Mouse (Mus musculus): ENCODE data around the gene Ankfy1. TPM values are rescaled to one million over a fixed set of nuclear protein-coding genes. Genes with fewer than 3 reads are reported as not detected.

Ankfy1 gene
- polyA plus RNA-seq, 1 experiment from 2014 or later: 25.1 TPM

GRCm38 (mm10) chr11:72671294-72671988 is 18.4 kb upstream of the Ankfy1 start:
- H3K36me3 ChIP-seq (ENCODE audit: control insufficient read depth, insufficient read depth, low read length): no peaks in the 10 kb centered on the region

GRCm38 (mm10) chr11:72672438-72672837 is 17.4 kb upstream of the Ankfy1 start:
- Histone ChIP-seq H3K9me3 (replicated peaks; ENCODE audit: control insufficient read depth, low read length) (no peaks in the 10 kb centered on the region), H3K9ac (ENCODE audit: low read depth, low read length) (no peak overlapping the region), H3K4me2 (no peak overlapping the region), H3K27ac (ENCODE audit: low read depth, low read length) (no peak overlapping the region), H3K36me3 (ENCODE audit: control insufficient read depth, insufficient read depth, low read length) (no peaks in the 10 kb centered on the region), H3K4me3 (ENCODE audit: low read depth, low read length) (no peak overlapping the region), H3K27me3 (ENCODE audit: control insufficient read depth, insufficient read depth, low read length) (no peaks in the 10 kb centered on the region), H3K4me1 (ENCODE audit: control insufficient read depth, insufficient read depth, low read length) (no peaks in the 10 kb centered on the region)
- ATAC-seq (replicated peaks; ENCODE audit: insufficient number of reproducible peaks, low FRiP score, low TSS enrichment): no peak
- WGBS (ENCODE audit: insufficient replicate concordance): 92% methylated on average over 1 of the region's 1 CpGs

More at GRCm38 (mm10) chr11:72671294-72671988, 18.4 kb upstream of the Ankfy1 start:
- no peaks in the 10 kb centered on the region for H3K9me3 ChIP-seq (replicated peaks; ENCODE audit: control insufficient read depth, low read length)
- no peak overlapping the region for H3K4me2 ChIP-seq
- no peak overlapping the region for H3K27ac ChIP-seq (ENCODE audit: low read depth, low read length)
- no peak overlapping the region for H3K9ac ChIP-seq (ENCODE audit: low read depth, low read length)
- H3K4me3 ChIP-seq (ENCODE audit: low read depth, low read length): no peak overlapping the region
- no peaks in the 10 kb centered on the region for H3K4me1 ChIP-seq (ENCODE audit: control insufficient read depth, insufficient read depth, low read length)
- H3K27me3 ChIP-seq (ENCODE audit: control insufficient read depth, insufficient read depth, low read length): no peaks in the 10 kb centered on the region
- ATAC-seq (replicated peaks; ENCODE audit: insufficient number of reproducible peaks, low FRiP score, low TSS enrichment): no peak
- WGBS (ENCODE audit: insufficient replicate concordance): 65% methylated on average over 6 of the region's 6 CpGs

GRCm38 (mm10) chr11:72675280-72675679 is 14.5 kb upstream of the Ankfy1 start:
- Histone ChIP-seq H3K9ac (ENCODE audit: low read depth, low read length) (no peak overlapping the region), H3K4me2 (no peak overlapping the region), H3K27me3 (ENCODE audit: control insufficient read depth, insufficient read depth, low read length) (no peaks in the 10 kb centered on the region), H3K27ac (ENCODE audit: low read depth, low read length) (no peak overlapping the region), H3K4me3 (ENCODE audit: low read depth, low read length) (no peak overlapping the region), H3K4me1 (ENCODE audit: control insufficient read depth, insufficient read depth, low read length) (no peaks in the 10 kb centered on the region), H3K36me3 (ENCODE audit: control insufficient read depth, insufficient read depth, low read length) (no peaks in the 10 kb centered on the region), H3K9me3 (replicated peaks; ENCODE audit: control insufficient read depth, low read length) (no peaks in the 10 kb centered on the region)
- WGBS (ENCODE audit: insufficient replicate concordance): 73% methylated on average over 2 of the region's 2 CpGs
- ATAC-seq (replicated peaks; ENCODE audit: insufficient number of reproducible peaks, low FRiP score, low TSS enrichment): no peak

- Histone ChIP-seq H3K9ac (ENCODE audit: low read depth, low read length) (no peak overlapping the region), H3K36me3 (ENCODE audit: control insufficient read depth, insufficient read depth, low read length) (no peaks in the 10 kb centered on the region), H3K4me3 (ENCODE audit: low read depth, low read length) (no peak overlapping the region), H3K9me3 (replicated peaks; ENCODE audit: control insufficient read depth, low read length) (no peaks in the 10 kb centered on the region), H3K27ac (ENCODE audit: low read depth, low read length) (no peak overlapping the region), H3K27me3 (ENCODE audit: control insufficient read depth, insufficient read depth, low read length) (no peaks in the 10 kb centered on the region), H3K4me1 (ENCODE audit: control insufficient read depth, insufficient read depth, low read length) (no peaks in the 10 kb centered on the region), H3K4me2 (no peak overlapping the region)
- no peak for ATAC-seq (replicated peaks; ENCODE audit: insufficient number of reproducible peaks, low FRiP score, low TSS enrichment)
Measured at GRCm38 (mm10) chr11:72680726-72681125, 9.1 kb upstream of the Ankfy1 start.

GRCm38 (mm10) chr11:72683402-72683801 is 6.4 kb upstream of the Ankfy1 start:
- 86% methylated on average over 2 of the region's 2 CpGs for WGBS (ENCODE audit: insufficient replicate concordance)
- Histone ChIP-seq H3K36me3 (ENCODE audit: control insufficient read depth, insufficient read depth, low read length) (no peaks in the 10 kb centered on the region), H3K27me3 (ENCODE audit: control insufficient read depth, insufficient read depth, low read length) (no peaks in the 10 kb centered on the region), H3K27ac (ENCODE audit: low read depth, low read length) (no peak overlapping the region), H3K4me2 (no peak overlapping the region), H3K9me3 (replicated peaks; ENCODE audit: control insufficient read depth, low read length) (no peaks in the 10 kb centered on the region), H3K9ac (ENCODE audit: low read depth, low read length) (no peak overlapping the region), H3K4me3 (ENCODE audit: low read depth, low read length) (no peak overlapping the region), H3K4me1 (ENCODE audit: control insufficient read depth, insufficient read depth, low read length) (no peaks in the 10 kb centered on the region)
- ATAC-seq (replicated peaks; ENCODE audit: insufficient number of reproducible peaks, low FRiP score, low TSS enrichment): no peak

- peaks cover 9% of the 10 kb centered on the region for H3K4me1 ChIP-seq (ENCODE audit: control insufficient read depth, insufficient read depth, low read length)
- no peak overlapping the region for H3K27ac ChIP-seq (ENCODE audit: low read depth, low read length)
- no peak for ATAC-seq (replicated peaks; ENCODE audit: insufficient number of reproducible peaks, low FRiP score, low TSS enrichment)
- H3K9ac ChIP-seq (ENCODE audit: low read depth, low read length): no peak overlapping the region
- H3K9me3 ChIP-seq (replicated peaks; ENCODE audit: control insufficient read depth, low read length): no peaks in the 10 kb centered on the region
- H3K4me3 ChIP-seq (ENCODE audit: low read depth, low read length): no peak overlapping the region
- H3K4me2 ChIP-seq: no peak overlapping the region
- H3K27me3 ChIP-seq (ENCODE audit: control insufficient read depth, insufficient read depth, low read length): no peaks in the 10 kb centered on the region
- H3K36me3 ChIP-seq (ENCODE audit: control insufficient read depth, insufficient read depth, low read length): no peaks in the 10 kb centered on the region
Measured at GRCm38 (mm10) chr11:72686697-72687096, 3.1 kb upstream of the Ankfy1 start.

- no peaks in the 10 kb centered on the region for H3K9me3 ChIP-seq (replicated peaks; ENCODE audit: control insufficient read depth, low read length)
- no peak for ATAC-seq (replicated peaks; ENCODE audit: insufficient number of reproducible peaks, low FRiP score, low TSS enrichment)
- no peak overlapping the region for H3K4me2 ChIP-seq
- no peak overlapping the region for H3K27ac ChIP-seq (ENCODE audit: low read depth, low read length)
- no peak overlapping the region for H3K9ac ChIP-seq (ENCODE audit: low read depth, low read length)
- WGBS (ENCODE audit: insufficient replicate concordance): 17% methylated on average over 5 of the region's 5 CpGs
- peaks cover 9% of the 10 kb centered on the region for H3K4me1 ChIP-seq (ENCODE audit: control insufficient read depth, insufficient read depth, low read length)
- H3K36me3 ChIP-seq (ENCODE audit: control insufficient read depth, insufficient read depth, low read length): no peaks in the 10 kb centered on the region
- H3K4me3 ChIP-seq (ENCODE audit: low read depth, low read length): no peak overlapping the region
- H3K27me3 ChIP-seq (ENCODE audit: control insufficient read depth, insufficient read depth, low read length): no peaks in the 10 kb centered on the region
Measured at GRCm38 (mm10) chr11:72688242-72688641, 1.6 kb upstream of the Ankfy1 start.

- 41% methylated on average over 3 of the region's 3 CpGs for WGBS (ENCODE audit: insufficient replicate concordance)
- Histone ChIP-seq H3K4me1 (ENCODE audit: control insufficient read depth, insufficient read depth, low read length) (peaks cover 9% of the 10 kb centered on the region), H3K4me2 (peak overlapping the region; percentile 64), H3K4me3 (ENCODE audit: low read depth, low read length) (peak overlapping the region; percentile 77), H3K27me3 (ENCODE audit: control insufficient read depth, insufficient read depth, low read length) (no peaks in the 10 kb centered on the region), H3K36me3 (ENCODE audit: control insufficient read depth, insufficient read depth, low read length) (no peaks in the 10 kb centered on the region), H3K27ac (ENCODE audit: low read depth, low read length) (peak overlapping the region; percentile 46; the same call in 1 of the 2 replicates), H3K9ac (ENCODE audit: low read depth, low read length) (peak overlapping the region; percentile 81; the same call in 1 of the 2 replicates), H3K9me3 (replicated peaks; ENCODE audit: control insufficient read depth, low read length) (no peaks in the 10 kb centered on the region)
- ATAC-seq (replicated peaks; ENCODE audit: insufficient number of reproducible peaks, low FRiP score, low TSS enrichment): 0 out of 2 replicates have a peak, but pooled peaks have one; percentile 44
Measured at GRCm38 (mm10) chr11:72689115-72689514, 691 bp upstream of the Ankfy1 start.

- WGBS (ENCODE audit: insufficient replicate concordance): 89% methylated on average over 4 of the region's 4 CpGs
- ATAC-seq (replicated peaks; ENCODE audit: insufficient number of reproducible peaks, low FRiP score, low TSS enrichment): no peak
- peaks cover 9% of the 10 kb centered on the region for H3K4me1 ChIP-seq (ENCODE audit: control insufficient read depth, insufficient read depth, low read length)
- H3K4me2 ChIP-seq: no peak overlapping the region
- H3K9ac ChIP-seq (ENCODE audit: low read depth, low read length): no peak overlapping the region
- no peak overlapping the region for H3K27ac ChIP-seq (ENCODE audit: low read depth, low read length)
- H3K4me3 ChIP-seq (ENCODE audit: low read depth, low read length): no peak overlapping the region
- H3K36me3 ChIP-seq (ENCODE audit: control insufficient read depth, insufficient read depth, low read length): no peaks in the 10 kb centered on the region
- no peaks in the 10 kb centered on the region for H3K9me3 ChIP-seq (replicated peaks; ENCODE audit: control insufficient read depth, low read length)
- H3K27me3 ChIP-seq (ENCODE audit: control insufficient read depth, insufficient read depth, low read length): no peaks in the 10 kb centered on the region
Measured at GRCm38 (mm10) chr11:72692353-72692752, 2.5 kb downstream of the Ankfy1 start.
